Mouse (Mus musculus) myocyte (in vitro differentiated cells): Measurements from ENCODE around the gene Anln.

Experiments
- E2F4 ChIP-seq: IDR thresholded peaks from one replicate; pipeline ENCODE4 v1.6.1; 2011; ENCODE audit warnings: mild to moderate bottlenecking, control low read depth, moderate library complexity; ENCODE audit not compliant: insufficient read depth
- MAX ChIP-seq: IDR thresholded peaks from one replicate; pipeline ENCODE4 v1.6.1; 2011; ENCODE audit warnings: low read depth, mild to moderate bottlenecking, control low read depth
- MYOD1 ChIP-seq, 3 experiments: IDR thresholded peaks; one replicate each; pipeline ENCODE4 v1.6.1; 2011; ENCODE audit warnings: control low read depth in 2 of 3, low read depth in 2 of 3, mild to moderate bottlenecking in 2 of 3, moderate library complexity in 1 of 3; ENCODE audit not compliant: insufficient read length in 2 of 3, control insufficient read depth in 1 of 3
- MYOG ChIP-seq, 3 experiments: IDR thresholded peaks; one replicate each; pipeline ENCODE4 v1.6.1; 2011; ENCODE audit warnings: control low read depth in 2 of 3, low read depth in 2 of 3, mild to moderate bottlenecking in 2 of 3; ENCODE audit not compliant: insufficient read length in 2 of 3, control insufficient read depth in 1 of 3, insufficient read depth in 1 of 3
- POLR2A ChIP-seq: IDR thresholded peaks from one replicate; pipeline ENCODE4 v1.6.1; 2011; ENCODE audit warnings: low read depth, mild to moderate bottlenecking, control low read depth, moderate library complexity; ENCODE audit not compliant: insufficient read length
- POLR2AphosphoS2 ChIP-seq: IDR thresholded peaks from one replicate; pipeline ENCODE4 v1.6.1; 2011; ENCODE audit warnings: low read depth, control low read depth; ENCODE audit not compliant: insufficient read length
- TCF3 ChIP-seq: IDR thresholded peaks from one replicate; pipeline ENCODE4 v1.6.1; 2011; ENCODE audit warnings: low read depth, control low read depth; ENCODE audit not compliant: insufficient read length
- USF1 ChIP-seq: IDR thresholded peaks from one replicate; pipeline ENCODE4 v1.6.1; 2011; ENCODE audit warnings: low read depth, mild to moderate bottlenecking, control low read depth, moderate library complexity

DNA sequence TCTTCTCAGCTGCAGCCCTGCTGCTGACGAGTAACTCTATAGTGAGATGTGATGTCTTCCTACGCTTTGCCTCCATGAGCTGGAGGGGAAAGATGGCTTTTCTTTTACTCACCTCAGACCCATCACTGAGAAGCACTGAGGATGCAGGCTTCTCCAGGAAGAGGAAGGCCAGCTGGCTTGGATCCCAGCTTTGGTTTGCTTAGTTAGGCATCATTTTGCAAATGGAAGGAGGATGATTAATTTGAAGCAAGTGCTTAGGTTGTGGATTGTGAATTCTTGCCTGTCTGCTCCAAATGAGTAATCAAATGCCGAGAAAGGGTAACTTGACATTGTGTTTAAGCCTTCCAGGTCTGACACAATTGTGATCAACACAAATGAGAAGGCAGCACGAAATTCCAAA lies 10.0 kb upstream of the Anln start:
- TF ChIP-seq POLR2A (no peak), MAX (no peak), POLR2AphosphoS2 (no peak), MYOD1 (IDR thresholded peaks at IDR 0.05; ENCODE audit: control insufficient read depth in 1 of 3, insufficient read length in 2 of 3, low read depth in 2 of 3) (no peak), MYOG (IDR thresholded peaks at IDR 0.05; ENCODE audit: control insufficient read depth in 1 of 3, insufficient read depth in 1 of 3, insufficient read length in 2 of 3, low read depth in 2 of 3) (no peak), USF1 (no peak), TCF3 (no peak), E2F4 (no peak)
